Mouse (Mus musculus) gastrocnemius, adult 8-10 months (tissue): Measurements from ENCODE around the gene Ssc4d. TPM values are rescaled to one million over a fixed set of nuclear protein-coding genes. Genes with fewer than 3 reads are reported as not detected.

Experiments used
- DNase-seq, 2 experiments: peaks; one replicate each; pipeline ENCODE4 v3.0.0; 2022; ENCODE audit warnings: low spot score in 2 of 2
- total RNA-seq, 4 experiments: library from RNA; stranded (reverse); gene quantifications; 2 replicates each; pipeline ENCODE4 v1.2.4; 2022

Gene Ssc4d
- total RNA-seq, 4 experiments from 2014 or later = 0.29 to 0.65 (median 0.53) TPM; not detected in 1

GRCm38 (mm10) chr5:135942710-135943109 is 31.6 kb downstream of the Ssc4d start:
- no peak for DNase-seq

- DNase-seq = no peak
Measured at GRCm38 (mm10) chr5:135940587-135940986, 33.7 kb downstream of the Ssc4d start.

- DNase-seq = no peak
Measured at GRCm38 (mm10) chr5:135935641-135936190, 38.6 kb downstream of the Ssc4d start.

- no peak for DNase-seq
Measured at GRCm38 (mm10) chr5:135935176-135935523, 39.2 kb downstream of the Ssc4d start.

- DNase-seq = peak; percentile 95 to 96
Measured at GRCm38 (mm10) chr5:135934481-135935175, 39.7 kb downstream of the Ssc4d start, which contains the start of gene Ywhag. TSS of gene Ywhag (minus strand) at chr5:135934616.

- DNase-seq = peak; percentile 43 to 59
Measured at GRCm38 (mm10) chr5:135933900-135934441, 40.4 kb downstream of the Ssc4d start.

GRCm38 (mm10) chr5:135933222-135933899 is 41.0 kb downstream of the Ssc4d start:
- DNase-seq = no peak

GRCm38 (mm10) chr5:135932359-135932758 is 42.0 kb downstream of the Ssc4d start:
- DNase-seq = no peak

GRCm38 (mm10) chr5:135931526-135931925 is 42.8 kb downstream of the Ssc4d start:
- DNase-seq = no peak

- DNase-seq = no peak
Measured at GRCm38 (mm10) chr5:135929685-135930424, 44.5 kb downstream of the Ssc4d start.

- DNase-seq = no peak
Measured at GRCm38 (mm10) chr5:135923901-135924300, 50.4 kb downstream of the Ssc4d start.

- no peak for DNase-seq
Measured at GRCm38 (mm10) chr5:135919902-135920301, 54.4 kb downstream of the Ssc4d start.

- no peak for DNase-seq
Measured at GRCm38 (mm10) chr5:135918593-135918992, 55.7 kb downstream of the Ssc4d start.

- no peak for DNase-seq
Measured at GRCm38 (mm10) chr5:135918059-135918437, 56.3 kb downstream of the Ssc4d start.

- DNase-seq = no peak
Measured at GRCm38 (mm10) chr5:135917327-135918058, 56.8 kb downstream of the Ssc4d start.

- no peak for DNase-seq
Measured at GRCm38 (mm10) chr5:135916601-135917000, 57.7 kb downstream of the Ssc4d start.

- no peak for DNase-seq
Measured at GRCm38 (mm10) chr5:135916051-135916565, 58.2 kb downstream of the Ssc4d start.

GRCm38 (mm10) chr5:135914156-135914555 is 60.2 kb downstream of the Ssc4d start:
- peak; percentile 73 to 85 for DNase-seq

GRCm38 (mm10) chr5:135913201-135913600 is 61.1 kb downstream of the Ssc4d start:
- DNase-seq = no peak

- DNase-seq = no peak
Measured at GRCm38 (mm10) chr5:135911633-135912220, 62.6 kb downstream of the Ssc4d start.
